15 mouse cellular contexts compared by ENCODE assay signal in genomic region chr8:111029589-111029988, GRCm38 (mm10). TPM values are rescaled to one million over a fixed set of nuclear protein-coding genes. Genes with fewer than 3 reads are reported as not detected.
DNase-seq lines count a peak whose midpoint lies in the region; ATAC-seq lines count a peak whose summit lies in the region.
"Had no signal": no experiment of that assay in that cellular context is flagged by ENCODE, and none has a peak within 500 bp of the region (broad histone marks: within the 10 kb centered on the region; RNA-seq: fewer than 3 reads in every experiment).

No protein-coding gene starts in this region.

- peak; percentile 78 for DNase-seq in CD4-positive helper T cell, adult 2 months (ENCODE audit: low read depth, low spot score)
- DNase-seq in ES-CJ7 (ENCODE audit: low read depth, low spot score) = peak; percentile 92
- DNase-seq in induced T-regulatory cell, adult 2 months (ENCODE audit: low read depth) = peak; percentile 88
- peak; percentile 56 for DNase-seq in naive thymus-derived CD4-positive, alpha-beta T cell, adult 2 months (ENCODE audit: low read depth)
- no peak for DNase-seq in spleen, postnatal 14 days (ENCODE audit: low spot score in 2 of 2)
- DNase-seq in adrenal gland, adult 2 months = no peak
- DNase-seq: cerebellum, postnatal 14 days; gastrocnemius, postnatal 25 days; lung, postnatal 4 days; thymus, postnatal 36 days had no signal

- no peak for ATAC-seq in megakaryocyte-erythroid progenitor cell, adult 5-6 weeks (replicated peaks; ENCODE audit: low FRiP score, low TSS enrichment, poor library complexity, severe bottlenecking)
- ATAC-seq: forebrain, embryonic 14.5 days had no signal

RNA-seq across cellular contexts. Expression of gene Ddx19b, which starts 2.0 kb away (rescaled TPM):
- 7.0 and 8.3 TPM in 2 replicates for total RNA-seq in megakaryocyte-erythroid progenitor cell, adult 5-6 weeks (2014; fragmentation: Nextera tagmentation)
- total RNA-seq in megakaryocyte-erythroid progenitor cell, adult 5-6 weeks (2017) = 10.9 and 15.5 TPM in 2 replicates
- 10 to 100 TPM in 1 of 2 experiments, 1 to 10 TPM in 1; 8.1 to 11.1 TPM for total RNA-seq in adrenal gland, adult 2 months (2021)
- 0.96 and 1.3 TPM in 2 replicates for polyA plus RNA-seq in adrenal gland, adult 2 months (2012; rRNA removed)

RNA-seq across cellular contexts. Expression of gene Aars, which starts 3.4 kb away (rescaled TPM):
- 49.3 and 51.4 TPM in 2 replicates for total RNA-seq in megakaryocyte-erythroid progenitor cell, adult 5-6 weeks (2014; fragmentation: Nextera tagmentation)
- 55.4 and 73.2 TPM in 2 replicates for total RNA-seq in megakaryocyte-erythroid progenitor cell, adult 5-6 weeks (2017)
- 100 to 1,000 TPM; 112 to 155 TPM for total RNA-seq in adrenal gland, adult 2 months (2021)
- 31.8 and 37.4 TPM in 2 replicates for polyA plus RNA-seq in adrenal gland, adult 2 months (2012; rRNA removed)

RNA-seq across cellular contexts. Expression of gene Exosc6, which starts 26.6 kb away (rescaled TPM):
- total RNA-seq in megakaryocyte-erythroid progenitor cell, adult 5-6 weeks (2014; fragmentation: Nextera tagmentation) = 7.6 and 11.2 TPM in 2 replicates
- 24.2 and 30.5 TPM in 2 replicates for total RNA-seq in megakaryocyte-erythroid progenitor cell, adult 5-6 weeks (2017)
- not detected for total RNA-seq in adrenal gland, adult 2 months (2021)
- polyA plus RNA-seq in adrenal gland, adult 2 months (2012; rRNA removed) = 43.3 and 51.4 TPM in 2 replicates
- total RNA-seq: gastrocnemius, postnatal 25 days; layer of hippocampus, postnatal 25 days; midbrain, postnatal 0 days had no signal
- polyA plus RNA-seq: forebrain, embryonic 14.5 days; hindbrain, embryonic 15.5 days; midbrain, postnatal 0 days had no signal

RNA-seq across cellular contexts. Expression of gene Ddx19a, which starts 32.0 kb away (rescaled TPM):
- total RNA-seq in megakaryocyte-erythroid progenitor cell, adult 5-6 weeks (2014; fragmentation: Nextera tagmentation) = 81.6 and 89.6 TPM in 2 replicates
- 55.9 and 74.1 TPM in 2 replicates for total RNA-seq in megakaryocyte-erythroid progenitor cell, adult 5-6 weeks (2017)
- 10 to 100 TPM; 35.5 to 41.7 TPM for total RNA-seq in adrenal gland, adult 2 months (2021)
- 15.1 and 19.3 TPM in 2 replicates for polyA plus RNA-seq in adrenal gland, adult 2 months (2012; rRNA removed)

Comparison
In these comparisons a context has a peak if more than half of its experiments do, and no peak if none do; other contexts are left out.
1. DNase-seq: peak in CD4-positive helper T cell, adult 2 months (single experiment), ES-CJ7 (single experiment), induced T-regulatory cell, adult 2 months (single experiment) and naive thymus-derived CD4-positive, alpha-beta T cell, adult 2 months (single experiment); none in spleen, postnatal 14 days (0 of 2) and adrenal gland, adult 2 months (single experiment).
2. RNA of gene Exosc6, which starts 26.6 kb away (total RNA-seq): 7.6 to 30.5 TPM in megakaryocyte-erythroid progenitor cell, adult 5-6 weeks; not detected in adrenal gland, adult 2 months; every median in the first group is over 4 times any median in the second.